Mouse (Mus musculus) MEL (cell line): ENCODE data around the gene Kansl2.
A peak's percentile ranks its signal among the peaks of the same experiment; 100 is the strongest.

Experiments
- CTCF ChIP-seq, 3 experiments: IDR thresholded peaks in 2 of 3; conservative IDR thresholded peaks in 1 of 3; 2 replicates each; pipeline ENCODE4 v1.5.1; 2011 to 2012; ENCODE audit warnings: low read length in 3 of 3, low read depth in 2 of 3, mild to moderate bottlenecking in 2 of 3, improper control_type of control experiment in 1 of 3, inconsistent platforms in 1 of 3, mixed read lengths in 1 of 3, moderate library complexity in 1 of 3; ENCODE audit not compliant: control insufficient read depth in 1 of 3, insufficient read depth in 1 of 3, poor library complexity in 1 of 3, severe bottlenecking in 1 of 3
- E2F4 ChIP-seq: IDR thresholded peaks from 2 replicates; pipeline ENCODE4 v1.6.1; 2011; ENCODE audit warnings: low read depth, low read length, improper control_type of control experiment, borderline replicate concordance
- EP300 ChIP-seq, 2 experiments: IDR thresholded peaks; 2 replicates each; pipeline ENCODE4 v1.6.1; 2011; ENCODE audit warnings: improper control_type of control experiment in 2 of 2, low read length in 2 of 2, low read depth in 1 of 2, mild to moderate bottlenecking in 1 of 2
- MAFK ChIP-seq: IDR thresholded peaks from 2 replicates; pipeline ENCODE4 v1.6.1; 2011; ENCODE audit warnings: low read depth, mild to moderate bottlenecking, low read length, improper control_type of control experiment, borderline replicate concordance
- MEF2A ChIP-seq: IDR thresholded peaks from 2 replicates; pipeline ENCODE4 v1.6.1; 2014; ENCODE audit warnings: low read depth, mild to moderate bottlenecking, inconsistent platforms, low read length, improper control_type of control experiment; ENCODE audit not compliant: poor library complexity, insufficient replicate concordance, severe bottlenecking; ENCODE audit errors: extremely low read depth
- POLR2A ChIP-seq, 2 experiments: IDR thresholded peaks; 2 replicates each; pipeline ENCODE4 v1.6.1; 2011 to 2012; ENCODE audit warnings: low read length in 2 of 2, mild to moderate bottlenecking in 2 of 2, control low read depth in 1 of 2, improper control_type of control experiment in 1 of 2, low read depth in 1 of 2, moderate library complexity in 1 of 2; ENCODE audit not compliant: control insufficient read depth in 1 of 2, insufficient read depth in 1 of 2, poor library complexity in 1 of 2
- RCOR1 ChIP-seq: IDR thresholded peaks from 2 replicates; pipeline ENCODE4 v1.6.1; 2012; ENCODE audit warnings: low read depth, mild to moderate bottlenecking, inconsistent platforms, low read length, improper control_type of control experiment
- TBP ChIP-seq: IDR thresholded peaks from 2 replicates; pipeline ENCODE4 v1.8.0; 2011; ENCODE audit warnings: low read depth, low read length, improper control_type of control experiment
- USF1 ChIP-seq: IDR thresholded peaks from 2 replicates; pipeline ENCODE4 v1.6.1; 2014; ENCODE audit warnings: low read depth, mild to moderate bottlenecking, inconsistent platforms, low read length, improper control_type of control experiment, moderate library complexity

- TF ChIP-seq USF1: peak; percentile 72
- no peak for TF ChIP-seq RCOR1
- no peak for TF ChIP-seq POLR2A (IDR thresholded peaks at IDR 0.05; ENCODE audit: control insufficient read depth in 1 of 2, insufficient read depth in 1 of 2, low read depth in 1 of 2, low read length in 2 of 2, poor library complexity in 1 of 2)
- TF ChIP-seq CTCF (IDR thresholded peaks at IDR 0.05 in 2 of 3, conservative IDR thresholded peaks at IDR 0.05 in 1 of 3; ENCODE audit: control insufficient read depth in 1 of 3, insufficient read depth in 1 of 3, low read depth in 2 of 3, low read length in 3 of 3, poor library complexity in 1 of 3, severe bottlenecking in 1 of 3): peak; percentile 18 to 61 (median 35); a peak in 5 of 6 replicates
- TF ChIP-seq MEF2A: no peak
- peak in 1 of 2 experiments; percentile 4; a peak in 1 of 4 replicates for TF ChIP-seq EP300 (IDR thresholded peaks at IDR 0.05; ENCODE audit: low read depth in 1 of 2, low read length in 2 of 2)
- no peak for TF ChIP-seq MAFK
- TF ChIP-seq E2F4: no peak
- TF ChIP-seq TBP: no peak
Measured at GRCm38 (mm10) chr15:98509387-98509786, 24.7 kb downstream of the Kansl2 start.
